Mouse (Mus musculus): ENCODE results near the gene Snx10.

Snx10 gene

GRCm38 (mm10) chr6:51585980-51586379 lies 62.3 kb downstream of the Snx10 start:
- peak; percentile 56 to 74 for DNase-seq (ENCODE audit: low spot score in 2 of 2)

GRCm38 (mm10) chr6:51587266-51587665 lies 63.6 kb downstream of the Snx10 start:
- no peak for DNase-seq (ENCODE audit: low spot score in 2 of 2)

GRCm38 (mm10) chr6:51591264-51591663 lies 67.6 kb downstream of the Snx10 start:
- DNase-seq (ENCODE audit: low spot score in 2 of 2), result no peak

GRCm38 (mm10) chr6:51591844-51592243 lies 68.1 kb downstream of the Snx10 start:
- DNase-seq (ENCODE audit: low spot score in 2 of 2), result no peak

- DNase-seq (ENCODE audit: low spot score in 2 of 2), result peak; percentile 93 to 98
Measured at GRCm38 (mm10) chr6:51592356-51593115, 68.8 kb downstream of the Snx10 start.

- no peak for DNase-seq (ENCODE audit: low spot score in 2 of 2)
Measured at GRCm38 (mm10) chr6:51593446-51594035, 69.8 kb downstream of the Snx10 start.

GRCm38 (mm10) chr6:51594516-51594915 lies 70.8 kb downstream of the Snx10 start:
- no peak for DNase-seq (ENCODE audit: low spot score in 2 of 2)

GRCm38 (mm10) chr6:51598058-51598457 lies 74.4 kb downstream of the Snx10 start:
- no peak for DNase-seq (ENCODE audit: low spot score in 2 of 2)

GRCm38 (mm10) chr6:51600412-51600811 lies 76.7 kb downstream of the Snx10 start:
- DNase-seq (ENCODE audit: low spot score in 2 of 2), result no peak

- no peak for DNase-seq (ENCODE audit: low spot score in 2 of 2)
Measured at GRCm38 (mm10) chr6:51602341-51602740, 78.6 kb downstream of the Snx10 start.

GRCm38 (mm10) chr6:51603691-51604090 lies 80.0 kb downstream of the Snx10 start:
- DNase-seq (ENCODE audit: low spot score in 2 of 2), result no peak

- DNase-seq (ENCODE audit: low spot score in 2 of 2), result no peak
Measured at GRCm38 (mm10) chr6:51606245-51606644, 82.5 kb downstream of the Snx10 start.

GRCm38 (mm10) chr6:51606803-51607202 lies 83.1 kb downstream of the Snx10 start:
- DNase-seq (ENCODE audit: low spot score in 2 of 2), result no peak

- no peak for DNase-seq (ENCODE audit: low spot score in 2 of 2)
Measured at GRCm38 (mm10) chr6:51611621-51612020, 87.9 kb downstream of the Snx10 start.

- peak in 1 of 2 experiments; percentile 62 for DNase-seq (ENCODE audit: low spot score in 2 of 2)
Measured at GRCm38 (mm10) chr6:51612371-51613051, 88.8 kb downstream of the Snx10 start.

GRCm38 (mm10) chr6:51613661-51614060 lies 90.0 kb downstream of the Snx10 start:
- DNase-seq (ENCODE audit: low spot score in 2 of 2), result no peak

GRCm38 (mm10) chr6:51626843-51627242 lies 103.1 kb downstream of the Snx10 start:
- DNase-seq (ENCODE audit: low spot score in 2 of 2), result no peak

GRCm38 (mm10) chr6:51629671-51630070 lies 106.0 kb downstream of the Snx10 start:
- no peak for DNase-seq (ENCODE audit: low spot score in 2 of 2)

- no peak for DNase-seq (ENCODE audit: low spot score in 2 of 2)
Measured at GRCm38 (mm10) chr6:51630184-51630583, 106.5 kb downstream of the Snx10 start.

- no peak for DNase-seq (ENCODE audit: low spot score in 2 of 2)
Measured at GRCm38 (mm10) chr6:51632928-51633662, 109.4 kb downstream of the Snx10 start.

- DNase-seq (ENCODE audit: low spot score in 2 of 2), result no peak
Measured at GRCm38 (mm10) chr6:51633663-51634362, 110.1 kb downstream of the Snx10 start.

Measured in cerebellum, postnatal 4 days (tissue).